Mouse (Mus musculus) lung, postnatal 0 days (tissue): ENCODE measurements around the gene Tmem229b. TPM values are rescaled to one million over a fixed set of nuclear protein-coding genes. Genes with fewer than 3 reads are reported as not detected.
"Not testable (repeated sequence)": the region's sequence is repeated elsewhere in the genome, so short reads cannot be mapped to it uniquely, and the experiment has no call there.

Experiments used
- ATAC-seq: fragments of 200-750 bp; cut with Nextera tagmentation; 2 replicates; pipeline ENCODE4 v1.8.0; 2017; ENCODE audit warnings: moderate library complexity
- DNase-seq: peaks from one replicate; pipeline ENCODE4 v3.0.0-alpha.2; 2016; ENCODE audit warnings: low spot score
- H3K27ac ChIP-seq: fragments of 300-500 bp; sonication (generic); 2 replicates; pipeline ENCODE4 v1.5.1; 2014; ENCODE audit warnings: antibody characterized with exemption, mild to moderate bottlenecking, low read length, mixed read lengths
- H3K27me3 ChIP-seq: fragments of 300-500 bp; sonication (generic); replicated peaks from 2 replicates; pipeline ENCODE4 v1.6.1; 2014; ENCODE audit warnings: low read length, mixed read lengths; ENCODE audit not compliant: insufficient read depth
- H3K36me3 ChIP-seq: fragments of 300-500 bp; sonication (generic); 2 replicates; pipeline ENCODE4 v1.6.1; 2014; ENCODE audit warnings: low read length, mixed read lengths; ENCODE audit not compliant: insufficient read depth
- H3K4me1 ChIP-seq: fragments of 300-500 bp; sonication (generic); 2 replicates; pipeline ENCODE4 v1.6.1; 2014; ENCODE audit warnings: antibody characterized with exemption, low read depth, low read length, mixed read lengths; ENCODE audit not compliant: insufficient read depth
- H3K4me2 ChIP-seq: fragments of 300-500 bp; sonication (generic); replicated peaks from 2 replicates; pipeline ENCODE4 v1.6.1; 2014; ENCODE audit warnings: low read depth, mild to moderate bottlenecking, low read length, moderate library complexity, mixed read lengths
- H3K4me3 ChIP-seq: fragments of 300-500 bp; sonication (generic); 2 replicates; pipeline ENCODE4 v1.5.1; 2014; ENCODE audit warnings: low read depth, low read length
- H3K9ac ChIP-seq: fragments of 300-500 bp; sonication (generic); replicated peaks from 2 replicates; pipeline ENCODE4 v1.6.1; 2014; ENCODE audit warnings: low read depth, mild to moderate bottlenecking
- H3K9me3 ChIP-seq: fragments of 300-500 bp; sonication (generic); 2 replicates; pipeline ENCODE4 v1.6.1; 2016; ENCODE audit warnings: low read length, mixed read lengths
- CTCF ChIP-seq: IDR thresholded peaks from 2 replicates; pipeline ENCODE4 v1.5.1; 2016; ENCODE audit warnings: antibody characterized with exemption, mild to moderate bottlenecking
- EP300 ChIP-seq: IDR thresholded peaks from 2 replicates; pipeline ENCODE4 v1.6.1; 2016; ENCODE audit warnings: antibody characterized with exemption, mild to moderate bottlenecking, control low read depth
- WGBS: fragments of 180-500 bp; shearing (Covaris S2); extraction: QIAGEN DNeasy Blood & Tissue Kit; methylation state at CpG from one replicate; pipeline ENCODE4 v1.1.7; 2014; 5-methylcytosine and 5-hydroxymethylcytosine counted together
- polyA plus RNA-seq: library from polyadenylated mRNA; unstranded; fragments of >200 nt; fragmentation: Nextera tagmentation; extraction: Ambion mirVana; gene quantifications from 2 replicates; pipeline ENCODE4 v1.2.1, GENCODE M21; 2015

Gene Tmem229b
- polyA plus RNA-seq, 1 experiment from 2014 or later = 5.3 TPM

DNA sequence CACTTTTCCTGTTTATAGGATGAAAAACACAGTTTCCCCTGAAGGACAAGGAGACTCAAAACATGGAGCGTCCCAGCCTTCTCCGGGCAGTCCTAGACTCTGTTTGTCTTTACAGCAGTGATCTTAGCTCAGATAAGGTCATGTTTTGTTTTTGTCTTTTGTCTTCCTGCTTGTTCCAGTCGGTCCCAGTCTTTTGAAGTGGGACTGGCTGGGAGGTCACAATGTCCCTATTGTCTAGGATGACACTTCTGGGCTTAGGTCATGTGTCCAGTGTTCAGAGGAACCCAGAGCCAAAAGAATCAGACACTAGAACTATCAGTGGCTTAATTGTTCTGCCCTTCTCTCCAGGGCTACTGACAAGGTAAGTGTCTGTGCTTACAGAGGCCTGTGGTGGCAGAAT lies 27.9 kb upstream of the Tmem229b start:
- H3K27ac ChIP-seq = 0 out of 2 replicates have a peak overlapping the region, but pooled peaks have one; percentile 47
- H3K9me3 ChIP-seq = no peaks in the 10 kb centered on the region
- TF ChIP-seq CTCF = no peak
- TF ChIP-seq EP300 = peak; percentile 69
- DNase-seq (peak; percentile 47), ATAC-seq (peak; percentile 87)
- no peak overlapping the region for H3K4me3 ChIP-seq
- 16% methylated on average over 3 of the region's 3 CpGs for WGBS
- no peaks in the 10 kb centered on the region for H3K27me3 ChIP-seq
- no peak overlapping the region for H3K9ac ChIP-seq
- H3K36me3 ChIP-seq = no peaks in the 10 kb centered on the region
- no peak overlapping the region for H3K4me2 ChIP-seq
- H3K4me1 ChIP-seq = no peaks in the 10 kb centered on the region; the same call in 1 of the 2 replicates

DNA sequence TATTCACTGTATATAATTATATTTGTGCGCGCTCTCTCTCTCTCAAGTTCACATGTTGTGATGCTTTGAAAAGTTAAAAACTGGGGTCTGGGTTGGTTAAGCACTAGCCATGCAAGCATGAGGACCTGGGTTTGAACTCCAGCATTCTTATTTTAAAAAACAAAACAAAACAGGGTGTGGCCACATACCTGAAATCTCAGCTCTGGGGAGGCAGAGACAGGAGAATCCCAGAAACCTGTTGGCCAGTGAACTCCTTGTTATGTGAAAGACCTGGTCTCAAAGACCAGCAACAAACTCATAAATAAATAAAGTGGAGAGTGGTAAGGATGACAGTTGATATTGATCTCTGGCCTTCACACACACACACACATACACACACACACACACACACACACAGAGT lies 26.9 kb upstream of the Tmem229b start:
- 99% methylated on average over 2 of the region's 2 CpGs for WGBS
- TF ChIP-seq EP300 = no peak
- no peak for TF ChIP-seq CTCF

DNA sequence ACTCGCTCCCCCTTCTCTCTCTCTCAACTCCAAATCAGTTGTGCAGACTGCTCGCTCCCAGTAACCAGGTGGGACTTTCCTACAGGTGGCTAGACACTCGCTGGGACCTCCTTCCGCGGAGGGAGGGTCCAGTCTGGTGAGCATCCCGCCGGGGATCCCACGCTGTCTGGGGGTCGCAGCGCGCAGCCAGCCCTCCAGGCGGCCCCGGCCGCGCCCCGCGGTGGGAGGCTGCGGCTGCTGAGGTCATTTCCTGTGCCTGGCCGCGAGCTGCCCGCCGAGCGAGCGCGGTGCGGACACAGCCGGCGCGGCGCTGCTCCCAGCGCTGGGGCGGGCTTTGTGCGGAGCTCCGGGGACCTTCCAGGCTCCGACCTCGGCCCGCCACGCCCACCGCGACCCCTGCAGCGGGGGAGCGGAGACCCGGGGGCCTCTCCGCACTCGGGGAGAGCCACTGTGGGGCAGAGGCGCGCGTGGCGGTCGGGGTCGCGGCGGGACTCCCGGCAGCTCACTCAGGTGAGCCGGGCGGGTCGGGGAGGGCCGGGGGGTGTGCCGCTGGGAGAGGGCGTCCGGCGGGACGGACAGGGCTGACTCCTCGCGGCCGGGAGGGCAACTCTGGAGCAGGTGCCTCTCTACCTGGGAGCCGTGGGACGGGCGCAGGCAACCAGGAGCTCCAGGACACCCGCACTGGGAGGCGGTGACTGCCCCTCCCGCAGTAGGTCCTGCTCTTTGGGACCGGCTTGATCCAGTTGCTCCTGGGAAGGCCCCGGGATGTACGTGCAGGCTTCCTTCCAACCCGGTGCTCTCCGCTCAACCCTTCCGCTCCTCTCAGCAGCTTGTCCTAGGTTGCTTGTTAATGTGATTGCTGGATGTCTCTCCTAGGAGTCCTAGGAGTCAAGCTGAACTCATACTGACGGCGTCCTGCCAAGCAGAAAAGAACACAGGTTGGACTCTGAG lies 21.8 kb upstream of the Tmem229b start, which contains the start of gene Plekhh1:
Plekhh1 (plus strand) TSS at position 253 of the 951 bp plus-strand sequence.
- Histone ChIP-seq H3K9ac (peak within 1 kb of the TSS; percentile 80), H3K27ac (peak within 1 kb of the TSS; percentile 90), H3K4me1 (no peaks in the 10 kb centered on the region; the same call in 1 of the 2 replicates), H3K4me3 (peak within 1 kb of the TSS; percentile 77), H3K36me3 (no peaks in the 10 kb centered on the region), H3K27me3 (no peaks in the 10 kb centered on the region), H3K9me3 (no peaks in the 10 kb centered on the region), H3K4me2 (peak within 1 kb of the TSS; percentile 98)
- ATAC-seq (peak; percentile 94), DNase-seq (peak; percentile 77)
- TF ChIP-seq CTCF (peak; percentile 18; the same call in 1 of the 2 replicates), EP300 (no peak)
- WGBS = 1% methylated on average over 61 of the region's 80 CpGs

More for the DNA sequence above, 26.9 kb upstream of the Tmem229b start:
- no peaks in the 10 kb centered on the region for H3K36me3 ChIP-seq
- ATAC-seq (no peak), DNase-seq (no peak)
- H3K4me3 ChIP-seq = no peak overlapping the region
- no peaks in the 10 kb centered on the region for H3K27me3 ChIP-seq
- H3K9me3 ChIP-seq = no peaks in the 10 kb centered on the region
- no peak overlapping the region for H3K27ac ChIP-seq
- H3K4me2 ChIP-seq = no peak overlapping the region
- no peaks in the 10 kb centered on the region; the same call in 1 of the 2 replicates for H3K4me1 ChIP-seq
- H3K9ac ChIP-seq = no peak overlapping the region

DNA sequence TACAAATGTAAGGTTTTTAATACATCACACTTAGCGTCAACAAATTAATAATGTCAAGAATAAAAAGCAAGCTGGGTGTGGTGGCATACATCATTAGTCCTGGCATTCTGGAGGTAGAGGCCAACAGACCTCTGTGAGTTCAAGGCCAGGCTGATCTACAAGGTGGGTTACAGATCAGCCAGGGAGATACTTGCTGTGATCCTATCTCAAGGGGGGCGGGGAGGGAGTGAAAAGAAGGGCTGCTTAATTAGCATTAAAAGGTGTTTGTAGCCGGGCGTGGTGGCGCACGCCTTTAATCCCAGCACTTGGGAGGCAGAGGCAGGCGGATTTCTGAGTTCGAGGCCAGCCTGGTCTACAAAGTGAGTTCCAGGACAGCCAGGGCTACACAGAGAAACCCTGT lies 20.1 kb upstream of the Tmem229b start:
- not testable (repeated sequence) for H3K27me3 ChIP-seq, H3K27ac ChIP-seq, H3K36me3 ChIP-seq, DNase-seq, H3K4me1 ChIP-seq, H3K4me2 ChIP-seq, H3K9ac ChIP-seq, H3K4me3 ChIP-seq, H3K9me3 ChIP-seq, ATAC-seq
- WGBS = 93% methylated on average over 7 of the region's 8 CpGs

DNA sequence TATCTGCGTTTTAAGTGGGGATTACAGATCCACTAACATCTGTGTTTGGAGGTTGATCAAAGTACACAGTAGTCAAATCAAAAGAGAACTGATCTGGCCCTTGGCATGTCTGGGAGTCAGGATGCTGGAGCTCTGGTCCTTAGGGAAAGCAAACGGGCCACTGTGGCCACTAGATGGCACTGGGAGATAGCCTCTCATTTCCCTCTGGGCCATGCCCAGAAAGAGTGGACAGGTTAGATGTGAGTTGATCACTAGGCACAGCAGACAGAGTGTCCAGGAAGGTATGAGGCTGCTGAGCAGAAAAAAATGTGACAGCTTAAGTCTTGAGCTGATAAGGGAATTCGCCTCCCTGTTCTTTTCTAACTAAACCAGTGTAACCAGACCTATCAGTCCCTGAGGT lies 15.5 kb upstream of the Tmem229b start:
- Histone ChIP-seq H3K36me3 (no peaks in the 10 kb centered on the region), H3K4me1 (no peaks in the 10 kb centered on the region), H3K9me3 (no peaks in the 10 kb centered on the region), H3K4me3 (no peak overlapping the region), H3K4me2 (no peak overlapping the region), H3K27me3 (no peaks in the 10 kb centered on the region), H3K9ac (no peak overlapping the region), H3K27ac (no peak overlapping the region)
- WGBS = 12% methylated on average over 3 of the region's 3 CpGs
- ATAC-seq (peak; percentile 76), DNase-seq (peak; percentile 81)
- TF ChIP-seq CTCF (peak; percentile 91), EP300 (no peak)

DNA sequence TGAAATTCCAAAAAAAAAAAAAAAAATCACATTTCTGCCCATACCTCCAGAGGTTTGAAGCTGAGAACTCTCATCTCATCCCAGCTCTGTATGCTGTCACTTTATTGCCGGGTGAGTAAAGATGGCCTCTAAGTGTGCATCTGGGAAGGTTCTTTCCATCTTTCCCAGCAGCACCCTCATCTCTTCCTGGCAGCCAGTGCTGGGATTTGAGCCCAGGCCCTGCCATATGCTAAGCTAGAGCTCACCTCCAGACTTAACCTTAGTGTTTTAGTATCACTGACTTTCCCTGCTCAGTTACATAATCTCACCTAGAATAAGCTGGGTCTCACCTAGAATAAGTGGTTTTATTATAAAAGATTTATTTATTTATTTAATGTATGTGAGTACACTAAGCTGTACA lies 14.5 kb upstream of the Tmem229b start:
- Histone ChIP-seq H3K36me3 (no peaks in the 10 kb centered on the region), H3K9me3 (no peaks in the 10 kb centered on the region), H3K4me1 (no peaks in the 10 kb centered on the region), H3K27me3 (no peaks in the 10 kb centered on the region), H3K4me3 (no peak overlapping the region), H3K27ac (no peak overlapping the region), H3K9ac (no peak overlapping the region), H3K4me2 (no peak overlapping the region)
- 81% methylated on average over 1 of the region's 1 CpGs for WGBS
- no peak for DNase-seq
- no peak for ATAC-seq
- no peak for TF ChIP-seq CTCF
- no peak for TF ChIP-seq EP300
